Mouse (Mus musculus) hindbrain, embryonic 10.5 days (tissue): ENCODE measurements around the gene Fbln5. TPM values are rescaled to one million over a fixed set of nuclear protein-coding genes. Genes with fewer than 3 reads are reported as not detected.

Experiments used
- DNase-seq: peaks from one replicate; pipeline ENCODE4 v3.0.0-alpha.2; 2017; ENCODE audit warnings: low spot score
- H3K27ac ChIP-seq: fragments of 300-500 bp; sonication (generic); 2 replicates; pipeline ENCODE4 v1.5.1; 2016; ENCODE audit warnings: mild to moderate bottlenecking, moderate library complexity
- H3K27me3 ChIP-seq: fragments of 300-500 bp; sonication (generic); 2 replicates; pipeline ENCODE4 v1.6.1; 2016; ENCODE audit warnings: mild to moderate bottlenecking; ENCODE audit not compliant: poor library complexity, insufficient read depth, severe bottlenecking
- H3K36me3 ChIP-seq: fragments of 300-500 bp; sonication (generic); 2 replicates; pipeline ENCODE4 v1.6.1; 2016; ENCODE audit warnings: mild to moderate bottlenecking, moderate library complexity
- H3K4me1 ChIP-seq: fragments of 300-500 bp; sonication (generic); replicated peaks from 2 replicates; pipeline ENCODE4 v1.6.1; 2016; ENCODE audit warnings: mild to moderate bottlenecking
- H3K4me3 ChIP-seq: fragments of 300-500 bp; sonication (generic); 2 replicates; pipeline ENCODE4 v1.5.1; 2016; ENCODE audit warnings: mild to moderate bottlenecking, moderate library complexity
- H3K9me3 ChIP-seq: fragments of 300-500 bp; sonication (generic); 2 replicates; pipeline ENCODE4 v1.6.1; 2016; ENCODE audit warnings: mild to moderate bottlenecking, moderate library complexity
- WGBS: fragments of 180-500 bp; shearing (Covaris S2); methylation state at CpG from one replicate; pipeline ENCODE4 v1.1.7; 2016; 5-methylcytosine and 5-hydroxymethylcytosine counted together
- polyA plus RNA-seq: library from polyadenylated mRNA; unstranded; fragments of >200 nt; fragmentation: Nextera tagmentation; extraction: Ambion mirVana; gene quantifications from 2 replicates; pipeline ENCODE4 v1.2.1, GENCODE M21; 2016

Fbln5 gene
- polyA plus RNA-seq, 1 experiment from 2014 or later, result 13.4 TPM

- DNase-seq, result no peak
- Histone ChIP-seq H3K27me3 (no peaks in the 10 kb centered on the region), H3K4me1 (no peaks in the 10 kb centered on the region), H3K9me3 (no peaks in the 10 kb centered on the region), H3K27ac (no peak overlapping the region), H3K4me3 (no peak overlapping the region), H3K36me3 (no peaks in the 10 kb centered on the region)
- 86% methylated on average over 3 of the region's 3 CpGs for WGBS
Observed at GRCm38 (mm10) chr12:101699176-101699575, 119.7 kb downstream of the Fbln5 start.

Other genes starting within 250 kb of the Fbln5 start
- 0.11 and 0.27 TPM in 2 replicates for gene Tc2n, start 100.5 kb downstream of the Fbln5 start, polyA plus RNA-seq
- 16.4 and 18.2 TPM in 2 replicates for gene Trip11, start 94.2 kb upstream of the Fbln5 start, polyA plus RNA-seq
- 11.3 and 14.8 TPM in 2 replicates for gene Atxn3, start 139.2 kb upstream of the Fbln5 start, polyA plus RNA-seq
- gene Cpsf2, start 156.9 kb upstream of the Fbln5 start, polyA plus RNA-seq, result 28.6 and 36.4 TPM in 2 replicates